Mouse (Mus musculus) heart, postnatal 0 days (tissue): ENCODE results near the gene Bcam.
A peak's percentile ranks its signal among the peaks of the same experiment; 100 is the strongest.

Experiments used
- CTCF ChIP-seq: IDR thresholded peaks from 2 replicates; pipeline ENCODE4 v1.5.1; 2016; ENCODE audit warnings: antibody characterized with exemption, control low read depth, low read depth
- EP300 ChIP-seq: IDR thresholded peaks from 2 replicates; pipeline ENCODE4 v1.6.1; 2016; ENCODE audit warnings: antibody characterized with exemption, low read depth

DNA sequence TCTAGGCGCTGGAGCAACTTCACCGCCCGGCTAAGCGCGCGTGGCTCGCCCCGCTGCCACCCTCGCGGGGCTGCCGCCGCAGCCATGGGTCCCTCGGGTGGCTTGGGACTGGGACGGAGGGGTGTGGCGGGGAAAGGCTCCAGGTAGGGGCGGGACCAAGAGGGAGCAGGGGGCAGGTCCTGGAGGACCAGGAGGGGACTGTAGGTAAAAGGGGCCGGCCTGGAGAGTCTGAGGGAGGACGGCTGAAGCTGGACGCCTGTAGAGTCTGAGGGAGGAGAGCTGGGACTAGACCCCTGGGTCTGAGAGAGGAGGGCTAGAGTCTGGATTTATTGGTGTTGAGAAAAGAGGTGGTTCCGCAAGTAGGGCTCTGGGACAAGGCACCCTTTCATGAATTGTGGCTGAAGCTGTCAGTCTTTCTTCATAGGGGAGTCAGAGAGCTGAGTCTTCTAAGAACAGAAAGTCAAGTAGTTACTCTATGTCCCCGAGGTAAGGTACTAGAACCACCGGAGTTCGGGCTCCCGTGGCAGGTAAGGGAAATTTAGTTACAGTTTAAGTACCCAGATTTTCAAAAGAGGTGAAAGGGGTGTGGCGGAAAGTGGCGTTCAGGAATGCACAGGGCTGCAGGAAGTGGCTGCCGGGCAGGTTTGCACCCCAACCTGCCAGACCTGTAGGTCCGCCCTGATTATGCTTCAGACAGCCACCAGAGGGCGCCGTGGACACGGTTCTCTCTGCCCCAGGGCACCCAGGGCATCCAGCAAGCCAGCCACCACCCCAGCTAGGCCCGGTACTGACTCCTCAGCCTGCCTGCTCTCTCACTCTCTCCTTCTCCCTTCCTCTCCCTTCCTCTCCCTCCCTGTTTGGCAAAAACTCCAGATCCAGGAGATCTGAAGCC is 26.1 kb upstream of the Bcam start, which contains the start of gene Cblc:
- TF ChIP-seq CTCF = peak; percentile 78
- no peak for TF ChIP-seq EP300
